Mouse (Mus musculus): ENCODE results near the gene D6Ertd527e.

DNA sequence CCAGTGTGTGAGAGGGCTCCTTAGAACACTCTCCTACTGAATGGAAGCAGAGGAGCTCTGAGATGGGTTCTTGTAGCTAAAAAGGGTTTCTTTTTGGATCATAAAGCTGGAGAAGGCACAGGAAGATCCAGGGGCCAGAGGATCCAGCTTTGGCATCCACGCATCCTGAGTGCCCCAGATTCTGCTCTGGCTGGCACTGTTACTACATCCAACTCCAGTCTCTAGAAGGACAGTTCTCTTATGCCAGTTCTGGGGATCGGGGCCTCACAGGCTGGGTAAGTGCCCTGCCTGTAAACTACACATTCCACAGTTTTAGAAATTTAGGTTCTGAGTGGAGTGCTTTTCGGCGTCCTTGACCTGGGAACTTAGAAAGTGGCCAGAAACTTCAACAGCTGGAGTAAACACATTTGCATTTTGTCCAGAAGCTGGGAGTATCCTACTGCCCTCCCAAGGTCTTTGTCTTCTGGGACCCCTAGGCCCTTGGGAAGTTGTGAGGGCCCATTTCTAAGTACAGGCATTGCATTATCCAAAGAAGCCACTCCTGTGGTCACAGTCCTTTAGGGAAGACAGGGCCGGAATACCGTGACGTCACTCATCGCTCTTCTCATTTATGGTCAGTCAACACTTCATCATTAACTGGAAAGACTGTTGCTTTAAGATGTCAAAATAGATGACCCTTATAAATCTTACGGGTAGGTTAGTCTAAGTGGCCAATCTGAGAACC, 4.1 kb upstream of the D6Ertd527e start:
- no peak for TF ChIP-seq MAFK (IDR thresholded peaks at IDR 0.05; ENCODE audit: insufficient read depth, low read depth, low read length)
- no peak for TF ChIP-seq HCFC1 (IDR thresholded peaks at IDR 0.05; ENCODE audit: borderline replicate concordance, insufficient read depth, low read length)

Data from ES-E14 (cell line).